Mouse (Mus musculus): ENCODE measurements around the gene Rnf181.

Rnf181 gene

GRCm38 (mm10) chr6:72358086-72358764 lies 8.5 kb downstream of the Rnf181 start:
- DNase-seq = no peak

DNA sequence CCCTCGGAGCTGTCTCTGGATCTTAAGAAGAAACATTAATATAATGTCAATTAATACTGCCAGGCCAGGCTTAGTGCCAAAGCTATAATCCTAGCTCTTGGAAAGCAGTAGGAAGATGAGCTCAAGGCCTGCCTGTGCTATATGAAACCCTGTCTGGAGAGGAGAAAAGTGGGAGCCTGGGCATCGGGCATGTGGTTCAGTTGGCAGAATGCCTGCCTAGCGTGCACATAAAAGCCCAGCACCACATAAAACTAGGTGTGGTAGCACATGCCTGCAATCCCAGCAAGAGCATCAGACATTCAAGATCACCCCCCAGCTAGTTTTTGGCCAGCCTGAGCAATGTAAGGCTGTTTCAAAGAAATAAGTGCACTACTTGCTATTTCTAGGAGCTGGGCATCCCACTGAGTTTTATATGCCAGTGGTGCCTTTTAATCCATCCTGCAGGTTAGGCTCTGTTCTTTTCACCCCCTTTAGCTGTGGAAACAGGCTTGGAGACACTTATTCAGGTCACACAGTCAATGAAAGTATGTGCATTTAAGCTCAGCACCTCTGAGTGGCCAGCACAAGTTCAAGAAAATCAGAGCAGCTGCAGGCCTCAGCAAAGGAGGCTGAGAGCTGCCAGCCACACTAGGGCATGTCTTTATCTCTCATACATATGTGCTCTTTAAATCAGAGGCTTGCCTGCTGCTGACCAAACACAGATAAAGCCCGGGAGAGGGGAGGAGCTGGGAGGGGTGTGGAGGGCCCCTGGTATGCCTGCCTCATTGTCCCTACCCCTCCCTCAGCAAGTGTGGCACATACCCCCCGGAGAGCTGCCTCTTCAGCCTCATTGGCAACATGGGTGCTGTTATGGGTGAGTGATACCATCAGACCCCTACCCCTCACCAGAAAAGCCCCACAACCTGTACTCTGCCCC lies 9.3 kb downstream of the Rnf181 start:
- peak; percentile 33 for DNase-seq

- DNase-seq = peak; percentile 58
Observed at GRCm38 (mm10) chr6:72356001-72356532, 10.7 kb downstream of the Rnf181 start.

- peak; percentile 92 for DNase-seq
Observed at GRCm38 (mm10) chr6:72355066-72355911, 11.5 kb downstream of the Rnf181 start, which contains the start of gene Tmem150a. Gene Tmem150a (plus strand): TSS chr6:72355447.

GRCm38 (mm10) chr6:72354025-72354424 lies 12.7 kb downstream of the Rnf181 start:
- DNase-seq = no peak

GRCm38 (mm10) chr6:72352636-72353405 lies 13.9 kb downstream of the Rnf181 start:
- DNase-seq = no peak

GRCm38 (mm10) chr6:72350214-72350613 lies 16.5 kb downstream of the Rnf181 start:
- DNase-seq = peak; percentile 33

- peak; percentile 51 for DNase-seq
Observed at GRCm38 (mm10) chr6:72348411-72348810, 18.3 kb downstream of the Rnf181 start.

GRCm38 (mm10) chr6:72347166-72347941 lies 19.4 kb downstream of the Rnf181 start, which contains the start of gene 0610030E20Rik:
Gene 0610030E20Rik (plus strand): TSS chr6:72347317.
- DNase-seq = peak; percentile 92

GRCm38 (mm10) chr6:72346261-72346660 lies 20.5 kb downstream of the Rnf181 start:
- DNase-seq = no peak

- DNase-seq = no peak
Observed at GRCm38 (mm10) chr6:72345633-72346032, 21.1 kb downstream of the Rnf181 start.

- DNase-seq = peak; percentile 93
Observed at GRCm38 (mm10) chr6:72345074-72345567, 21.6 kb downstream of the Rnf181 start, which contains the start of gene Usp39. Gene Usp39 (minus strand): TSS chr6:72345184.

GRCm38 (mm10) chr6:72344396-72345073 lies 22.2 kb downstream of the Rnf181 start:
- DNase-seq = no peak

- peak; percentile 34 for DNase-seq
Observed at GRCm38 (mm10) chr6:72340481-72340880, 26.3 kb downstream of the Rnf181 start.

- DNase-seq = no peak
Observed at GRCm38 (mm10) chr6:72333111-72333510, 33.6 kb downstream of the Rnf181 start.

- DNase-seq = no peak
Observed at GRCm38 (mm10) chr6:72330133-72330532, 36.6 kb downstream of the Rnf181 start.

GRCm38 (mm10) chr6:72329019-72329418 lies 37.7 kb downstream of the Rnf181 start:
- DNase-seq = no peak

- DNase-seq = peak; percentile 62
Observed at GRCm38 (mm10) chr6:72326274-72326673, 40.5 kb downstream of the Rnf181 start.

- DNase-seq = no peak
Observed at GRCm38 (mm10) chr6:72323786-72324508, 42.8 kb downstream of the Rnf181 start.

Data from kidney, adult 11 months (tissue).